Mouse (Mus musculus) limb, embryonic 14.5 days (tissue): ENCODE data around the gene Osr1. TPM values are rescaled to one million over a fixed set of nuclear protein-coding genes. Genes with fewer than 3 reads are reported as not detected.

Experiments
- ATAC-seq: fragments of 200-750 bp; cut with Nextera tagmentation; 2 replicates; pipeline ENCODE4 v1.8.0; 2017; ENCODE audit warnings: low read depth, moderate number of reproducible peaks, moderate TSS enrichment; ENCODE audit not compliant: low FRiP score
- DNase-seq: peaks from one replicate; pipeline ENCODE4 v3.0.0-alpha.2; 2015; ENCODE audit warnings: low spot score
- H3K27ac ChIP-seq: fragments of 300-500 bp; sonication (generic); replicated peaks from 2 replicates; pipeline ENCODE4 v1.5.1; 2014; ENCODE audit warnings: low read depth, mild to moderate bottlenecking, low read length, moderate library complexity, mixed read lengths
- H3K27me3 ChIP-seq: fragments of 300-500 bp; sonication (generic); 2 replicates; pipeline ENCODE4 v1.6.1; 2014; ENCODE audit warnings: low read length, mixed read lengths; ENCODE audit not compliant: control insufficient read depth, insufficient read depth
- H3K36me3 ChIP-seq: fragments of 300-500 bp; sonication (generic); 2 replicates; pipeline ENCODE4 v1.6.1; 2014; ENCODE audit warnings: mild to moderate bottlenecking, low read length, moderate library complexity, mixed read lengths; ENCODE audit not compliant: control insufficient read depth, insufficient read depth
- H3K4me1 ChIP-seq: fragments of 300-500 bp; sonication (generic); 2 replicates; pipeline ENCODE4 v1.6.1; 2014; ENCODE audit warnings: antibody characterized with exemption, low read length, mixed read lengths; ENCODE audit not compliant: control insufficient read depth, insufficient read depth
- H3K4me2 ChIP-seq: fragments of 300-500 bp; sonication (generic); replicated peaks from 2 replicates; pipeline ENCODE4 v1.6.1; 2014; ENCODE audit warnings: low read depth, mild to moderate bottlenecking, low read length, moderate library complexity; ENCODE audit not compliant: severe bottlenecking
- H3K4me3 ChIP-seq: fragments of 300-500 bp; sonication (generic); replicated peaks from 2 replicates; pipeline ENCODE4 v1.5.1; 2014; ENCODE audit warnings: low read length
- H3K9ac ChIP-seq: fragments of 300-500 bp; sonication (generic); 2 replicates; pipeline ENCODE4 v1.6.1; 2014; ENCODE audit warnings: mild to moderate bottlenecking, low read depth, low read length, moderate library complexity; ENCODE audit not compliant: severe bottlenecking
- H3K9me3 ChIP-seq: fragments of 300-500 bp; sonication (generic); 2 replicates; pipeline ENCODE4 v1.6.1; 2016; ENCODE audit warnings: low read length; ENCODE audit not compliant: control insufficient read depth
- POLR2A ChIP-seq: fragments of 200-500 bp; IDR thresholded peaks from 2 replicates; pipeline ENCODE4 v1.8.0; 2012; ENCODE audit warnings: inconsistent platforms, mild to moderate bottlenecking, moderate library complexity, borderline replicate concordance; ENCODE audit not compliant: insufficient read depth, insufficient read length; ENCODE audit errors: extremely low read depth
- WGBS: fragments of 180-500 bp; shearing (Covaris S2); extraction: QIAGEN DNeasy Blood & Tissue Kit; methylation state at CpG from one replicate; pipeline ENCODE4 v1.1.7; 2014; 5-methylcytosine and 5-hydroxymethylcytosine counted together
- polyA plus RNA-seq, 2 experiments: library from polyadenylated mRNA; depleted of rRNA in 1 of 2; stranded (reverse) in 1 of 2; unstranded in 1 of 2; fragments of >200 nt; fragmentation: Nextera tagmentation in 1 of 2; extraction: Ambion mirVana in 1 of 2; gene quantifications; 2 replicates each; pipeline versions ENCODE4 v1.2.1 to v1.2.3; 2012 to 2014

The Osr1 gene
- polyA plus RNA-seq, 2 experiments, result 82.5 to 118 TPM

DNA sequence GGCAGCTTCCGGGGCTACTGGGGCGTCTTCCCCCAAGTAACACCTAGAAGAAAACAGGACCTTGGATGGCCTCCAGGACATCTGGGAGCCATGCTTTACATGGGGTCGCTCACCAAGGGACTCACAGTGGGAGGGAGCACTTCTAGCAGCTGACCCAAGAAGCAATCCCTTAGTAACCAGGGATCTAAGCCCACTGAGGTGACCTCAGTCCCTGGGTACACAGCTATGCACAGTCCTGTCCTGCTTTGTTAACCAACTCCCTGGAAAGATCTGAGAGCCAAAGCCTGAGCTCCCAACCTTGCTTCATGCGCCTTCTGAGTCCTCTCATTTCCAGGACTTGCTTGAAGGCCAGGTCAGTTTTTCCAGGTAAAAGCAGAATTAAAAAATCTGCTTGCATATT lies 2.1 kb downstream of the Osr1 start:
- Histone ChIP-seq H3K36me3 (no peaks in the 10 kb centered on the region), H3K4me1 (peaks cover 32% of the 10 kb centered on the region), H3K27me3 (peaks cover 38% of the 10 kb centered on the region), H3K4me2 (no peak overlapping the region), H3K27ac (no peak overlapping the region), H3K4me3 (no peak overlapping the region), H3K9me3 (no peaks in the 10 kb centered on the region), H3K9ac (no peak overlapping the region)
- 47% methylated on average over 4 of the region's 4 CpGs for WGBS
- TF ChIP-seq POLR2A, result no peak
- ATAC-seq, result no peak
- no peak for DNase-seq

DNA sequence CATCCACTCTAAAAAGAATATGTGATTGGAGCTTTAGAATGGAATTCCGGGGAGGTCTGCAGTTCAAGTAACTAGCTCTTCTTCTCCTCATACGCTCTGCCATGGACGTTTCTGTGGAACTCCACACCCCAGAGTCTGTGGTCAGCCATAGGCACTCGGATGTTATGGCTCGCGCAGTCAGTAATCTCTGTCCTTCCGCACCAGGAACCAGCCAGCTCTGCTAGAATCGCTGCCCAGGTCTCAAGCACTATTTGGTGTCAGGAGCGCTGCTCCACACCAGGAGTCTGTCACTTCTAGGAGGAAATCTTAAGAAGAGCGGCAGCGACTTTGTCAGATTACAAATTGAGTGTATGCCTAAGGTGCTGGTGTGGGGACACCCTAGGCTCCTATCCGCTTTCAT lies 3.8 kb downstream of the Osr1 start:
- Histone ChIP-seq H3K9me3 (no peaks in the 10 kb centered on the region), H3K4me1 (peaks cover 35% of the 10 kb centered on the region), H3K9ac (peak overlapping the region; percentile 86), H3K27me3 (peaks cover 46% of the 10 kb centered on the region), H3K4me3 (peak overlapping the region; percentile 65), H3K36me3 (no peaks in the 10 kb centered on the region), H3K4me2 (peak overlapping the region; percentile 61), H3K27ac (no peak overlapping the region)
- 5% methylated on average over 12 of the region's 12 CpGs for WGBS
- ATAC-seq, result no peak
- DNase-seq, result no peak
- no peak for TF ChIP-seq POLR2A

DNA sequence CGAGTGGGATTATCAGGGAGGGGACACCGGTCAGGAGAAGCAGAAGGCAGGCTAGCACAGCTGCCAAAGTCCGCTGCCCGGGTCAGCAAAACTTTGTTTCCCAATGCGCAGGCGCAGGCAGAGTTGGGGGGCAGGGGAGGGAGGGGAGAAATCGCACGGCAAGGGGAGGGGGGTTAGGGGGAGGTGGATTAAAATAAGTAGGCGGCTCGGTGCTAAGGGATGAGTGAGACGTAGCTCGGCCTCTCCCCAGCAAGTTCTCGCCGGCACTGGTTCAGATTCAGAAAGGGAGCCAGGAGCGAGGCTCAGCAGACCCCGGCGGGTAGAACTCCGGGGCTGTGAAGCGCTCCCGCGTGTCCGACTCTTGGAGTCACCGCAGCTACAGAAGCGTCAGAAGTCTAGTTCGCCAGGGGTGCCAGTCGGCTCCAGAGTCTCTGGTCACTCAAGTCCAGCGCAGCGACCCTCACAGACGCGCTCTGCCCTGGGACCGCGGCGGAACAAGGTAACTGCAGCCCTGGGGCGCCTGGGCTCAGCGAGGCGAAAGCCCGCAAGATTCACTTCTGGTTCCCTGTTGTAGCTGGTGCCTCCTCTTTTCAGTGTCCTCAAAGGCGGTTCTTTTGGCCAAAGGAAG lies 4.4 kb downstream of the Osr1 start:
- Histone ChIP-seq H3K9me3 (no peaks in the 10 kb centered on the region), H3K4me3 (peak overlapping the region; percentile 65), H3K27ac (peak overlapping the region; percentile 86), H3K4me1 (peaks cover 42% of the 10 kb centered on the region), H3K27me3 (peaks cover 53% of the 10 kb centered on the region), H3K9ac (peak overlapping the region; percentile 86), H3K4me2 (peak overlapping the region; percentile 61), H3K36me3 (peaks cover 3% of the 10 kb centered on the region; the same call in 1 of the 2 replicates)
- peak; percentile 69; the same call in 1 of the 2 replicates for TF ChIP-seq POLR2A
- ATAC-seq (peak; percentile 85), DNase-seq (peak; percentile 76)
- under 1% methylated on average over 37 of the region's 38 CpGs for WGBS

DNA sequence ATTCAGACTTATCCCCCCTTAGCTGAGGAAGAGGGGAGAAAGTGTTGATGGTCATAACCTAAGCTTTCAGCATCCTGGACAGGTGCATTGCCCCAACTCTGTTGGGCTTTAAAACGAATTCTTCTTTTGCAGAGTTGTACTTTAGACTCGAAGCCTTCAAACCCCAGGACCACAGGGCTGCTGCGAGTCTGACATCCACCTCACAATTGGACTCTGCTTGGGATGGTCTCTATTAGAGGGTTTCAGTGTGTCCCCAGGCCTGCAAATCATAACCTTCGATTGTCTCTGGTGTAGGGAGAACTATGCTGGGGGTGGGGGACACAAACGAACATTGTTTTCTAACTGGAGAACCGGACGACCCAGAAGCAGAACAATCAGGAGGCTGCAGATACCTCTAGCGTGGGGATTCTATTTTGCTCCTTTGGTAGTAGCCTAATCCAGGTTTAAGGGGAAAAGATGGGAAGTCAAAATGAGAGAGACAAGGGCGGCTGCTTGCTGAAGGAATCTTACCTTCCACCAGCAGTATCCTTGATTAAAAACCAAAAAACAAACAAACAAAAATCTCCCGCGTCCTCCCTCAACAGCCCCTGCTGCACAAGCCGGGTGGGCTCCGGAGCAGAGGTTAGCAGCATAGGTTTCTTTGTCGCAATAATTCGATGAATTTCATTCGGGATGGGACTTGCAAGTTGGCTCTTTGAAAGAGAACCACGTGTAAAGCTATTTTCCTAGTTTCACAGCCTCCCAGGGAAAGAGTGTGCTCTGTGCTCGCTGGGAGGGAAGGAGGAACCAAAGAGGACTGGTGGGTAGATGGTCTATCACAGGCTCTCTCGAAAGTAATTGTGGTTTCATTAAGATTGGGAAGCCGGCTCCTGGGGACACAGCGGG lies 5.5 kb downstream of the Osr1 start:
- ATAC-seq (no peak), DNase-seq (peak; percentile 5)
- Histone ChIP-seq H3K27me3 (peaks cover 59% of the 10 kb centered on the region), H3K9ac (peak overlapping the region; percentile 86), H3K27ac (peak overlapping the region; percentile 86), H3K4me3 (peak overlapping the region; percentile 65), H3K4me2 (peak overlapping the region; percentile 61), H3K36me3 (peaks cover 12% of the 10 kb centered on the region), H3K9me3 (no peaks in the 10 kb centered on the region), H3K4me1 (peaks cover 49% of the 10 kb centered on the region)
- TF ChIP-seq POLR2A, result no peak
- WGBS, result 4% methylated on average over 21 of the region's 21 CpGs

DNA sequence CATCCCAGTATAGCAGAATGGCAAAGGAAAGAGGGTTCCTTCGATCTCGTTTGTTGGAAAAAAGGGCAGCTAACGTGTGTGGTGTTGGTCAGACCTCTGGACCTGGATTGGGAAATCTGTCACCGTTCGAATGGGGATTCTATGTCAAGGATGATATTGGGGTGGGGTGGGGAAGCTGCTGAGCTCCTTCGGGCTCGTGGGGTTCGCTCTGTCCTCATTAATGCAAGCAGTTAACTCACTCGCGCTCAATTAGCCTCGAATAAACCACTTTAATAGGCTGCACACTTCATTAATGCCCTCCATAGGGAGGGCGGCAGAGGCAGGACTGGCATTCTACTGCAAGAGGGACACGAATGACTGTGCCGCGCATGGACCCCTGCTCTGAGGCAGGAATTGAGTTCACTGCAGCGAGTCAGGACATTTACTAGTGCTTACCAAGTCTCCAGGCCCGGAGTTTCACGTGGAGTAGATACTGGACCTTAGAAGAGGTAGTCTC lies 6.2 kb downstream of the Osr1 start:
- Histone ChIP-seq H3K36me3 (peaks cover 15% of the 10 kb centered on the region), H3K27me3 (peaks cover 64% of the 10 kb centered on the region), H3K27ac (peak overlapping the region; percentile 86), H3K9ac (peak overlapping the region; percentile 86), H3K4me3 (peak overlapping the region; percentile 65), H3K4me1 (peaks cover 52% of the 10 kb centered on the region), H3K4me2 (peak overlapping the region; percentile 61), H3K9me3 (no peaks in the 10 kb centered on the region)
- 1% methylated on average over 18 of the region's 18 CpGs for WGBS
- no peak for ATAC-seq
- no peak for TF ChIP-seq POLR2A
- DNase-seq, result peak; percentile 5
